9 mouse cellular contexts compared by ENCODE assay signal in the genomic region with DNA sequence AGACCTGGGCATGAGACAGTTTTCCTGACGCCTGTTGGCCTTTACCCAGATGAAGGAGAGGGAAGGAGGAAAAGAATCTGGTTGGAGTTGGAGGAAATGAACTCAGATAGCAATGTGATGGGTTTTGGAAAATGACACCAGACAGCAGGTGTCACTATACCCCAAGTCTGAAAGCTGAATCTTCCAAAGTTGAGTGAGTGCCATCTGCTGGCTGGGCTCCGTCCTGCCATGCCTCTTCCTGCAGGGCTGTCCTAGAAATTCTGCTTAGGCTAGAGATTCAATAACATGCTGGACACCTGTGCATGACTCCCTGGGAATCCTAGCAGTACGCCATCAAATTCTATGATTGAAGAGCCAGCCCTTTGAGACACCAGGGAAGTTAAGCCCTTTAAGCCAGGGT. TPM values are rescaled to one million over a fixed set of nuclear protein-coding genes. Genes with fewer than 3 reads are reported as not detected.
DNase-seq lines count a peak whose midpoint lies in the region; ATAC-seq and TF ChIP-seq lines count a peak whose summit lies in the region.
"Had no signal": no experiment of that assay in that cellular context is flagged by ENCODE, and none has a peak within 500 bp of the region (broad histone marks: within the 10 kb centered on the region; RNA-seq: fewer than 3 reads in every experiment).

No protein-coding gene starts in this region.

- no peak overlapping the region for H3K9ac ChIP-seq in heart, embryonic 15.5 days
- H3K9ac ChIP-seq in liver, embryonic 16.5 days (ENCODE audit: low read depth, low read length): no peak overlapping the region
- no peak overlapping the region for H3K9ac ChIP-seq in neural tube, embryonic 14.5 days (replicated peaks; ENCODE audit: low read depth, low read length)

- no peak overlapping the region for H3K27ac ChIP-seq in bone marrow, adult 2 months (ENCODE audit: control insufficient read depth, insufficient read depth, low read depth, low read length, poor library complexity)
- H3K27ac ChIP-seq in heart, embryonic 15.5 days: no peak overlapping the region
- H3K27ac ChIP-seq in liver, embryonic 16.5 days (ENCODE audit: low read length): no peak overlapping the region
- H3K27ac ChIP-seq in neural tube, embryonic 14.5 days (ENCODE audit: low read depth, low read length): no peak overlapping the region

- 19% methylated on average over 3 of the region's 3 CpGs for WGBS in bone marrow, adult 2 months
- WGBS in heart, embryonic 15.5 days: 12% methylated on average over 3 of the region's 3 CpGs
- 7% methylated on average over 3 of the region's 3 CpGs for WGBS in liver, embryonic 16.5 days (ENCODE audit: insufficient replicate concordance)
- 22% methylated on average over 3 of the region's 3 CpGs for WGBS in neural tube, embryonic 14.5 days

- ATAC-seq in erythroblast, adult 5-6 weeks (replicated peaks; ENCODE audit: low FRiP score, poor library complexity, severe bottlenecking): peak; percentile 96
- ATAC-seq in heart, embryonic 15.5 days (replicated peaks; ENCODE audit: insufficient number of reproducible peaks, insufficient read depth, low FRiP score, low read depth): 0 out of 2 replicates have a peak, but pooled peaks have one; percentile 27
- ATAC-seq in liver, embryonic 16.5 days (ENCODE audit: low read depth): peak; percentile 66
- ATAC-seq in neural tube, embryonic 14.5 days (ENCODE audit: low read depth): peak; percentile 73; the same call in 1 of the 2 replicates

- no peaks in the 10 kb centered on the region for H3K9me3 ChIP-seq in heart, embryonic 15.5 days (replicated peaks)
- no peaks in the 10 kb centered on the region for H3K9me3 ChIP-seq in liver, embryonic 16.5 days (replicated peaks; ENCODE audit: control insufficient read depth, low read length)
- H3K9me3 ChIP-seq in neural tube, embryonic 14.5 days (ENCODE audit: control insufficient read depth, low read length): no peaks in the 10 kb centered on the region

- peak; percentile 77 for DNase-seq in CD4-positive, CD25-positive, alpha-beta regulatory T cell, adult 2 months (ENCODE audit: low read depth, low spot score)
- peak; percentile 81 to 91 for DNase-seq in kidney, postnatal 36 days
- peak; percentile 89 for DNase-seq in testis, postnatal 10 days (ENCODE audit: low spot score)

- no peak for TF ChIP-seq POLR2A in bone marrow, adult 2 months (IDR thresholded peaks at IDR 0.05; ENCODE audit: borderline replicate concordance, control insufficient read depth, low read depth, low read length)

- H3K4me2 ChIP-seq in heart, embryonic 15.5 days: no peak overlapping the region
- no peak overlapping the region for H3K4me2 ChIP-seq in liver, embryonic 16.5 days (ENCODE audit: low read depth, low read length)
- H3K4me2 ChIP-seq in neural tube, embryonic 14.5 days (ENCODE audit: low read depth, low read length): no peak overlapping the region

- H3K4me1 ChIP-seq in bone marrow, adult 2 months (ENCODE audit: control insufficient read depth, insufficient read depth, low read length): no peaks in the 10 kb centered on the region
- H3K4me1 ChIP-seq in heart, embryonic 15.5 days (replicated peaks): no peaks in the 10 kb centered on the region
- H3K4me1 ChIP-seq in liver, embryonic 16.5 days (ENCODE audit: control insufficient read depth, low read depth, low read length): peaks cover 7% of the 10 kb centered on the region
- no peaks in the 10 kb centered on the region for H3K4me1 ChIP-seq in neural tube, embryonic 14.5 days (ENCODE audit: control insufficient read depth, insufficient read depth, low read length)

- no peak overlapping the region for H3K4me3 ChIP-seq in bone marrow, adult 2 months (replicated peaks; ENCODE audit: control insufficient read depth, low read depth, low read length)
- H3K4me3 ChIP-seq in heart, embryonic 15.5 days: no peak overlapping the region
- H3K4me3 ChIP-seq in liver, embryonic 16.5 days (ENCODE audit: low read depth, low read length): no peak overlapping the region
- H3K4me3 ChIP-seq in neural tube, embryonic 14.5 days (ENCODE audit: low read depth, low read length): no peak overlapping the region
- H3K4me3 ChIP-seq: erythroblast, embryonic 14.5 days had no signal

- H3K27me3 ChIP-seq in heart, embryonic 15.5 days: no peaks in the 10 kb centered on the region
- H3K27me3 ChIP-seq in liver, embryonic 16.5 days (ENCODE audit: control insufficient read depth, insufficient read depth, low read depth, low read length): no peaks in the 10 kb centered on the region
- H3K27me3 ChIP-seq in neural tube, embryonic 14.5 days (ENCODE audit: control insufficient read depth, insufficient read depth, low read length): no peaks in the 10 kb centered on the region

- peak; percentile 99 for TF ChIP-seq CTCF in bone marrow, adult 2 months (IDR thresholded peaks at IDR 0.05; ENCODE audit: control insufficient read depth, insufficient read depth, low read length)

- H3K36me3 ChIP-seq in heart, embryonic 15.5 days: no peaks in the 10 kb centered on the region
- H3K36me3 ChIP-seq in liver, embryonic 16.5 days (ENCODE audit: control insufficient read depth, insufficient read depth): no peaks in the 10 kb centered on the region
- H3K36me3 ChIP-seq in neural tube, embryonic 14.5 days (ENCODE audit: control insufficient read depth, insufficient read depth, low read length): no peaks in the 10 kb centered on the region

RNA-seq across cellular contexts. Expression of a gene that starts 11.9 kb away (rescaled TPM):
- 3.8 and 12.8 TPM in 2 replicates for polyA plus RNA-seq in bone marrow, adult 2 months (2011; ENCODE audit: insufficient read depth, insufficient read length, low replicate concordance, missing spikeins)
- 5.4 and 5.9 TPM in 2 replicates for total RNA-seq in erythroblast, adult 5-6 weeks (2015; ENCODE audit: low replicate concordance)
- total RNA-seq in erythroblast, adult 5-6 weeks (2017; ENCODE audit: low replicate concordance): 5.2 and 13.3 TPM in 2 replicates
- 28.7 and 35.2 TPM in 2 replicates for polyA plus RNA-seq in heart, embryonic 15.5 days (2015; fragmentation: Nextera tagmentation; extraction: Ambion mirVana)
- 3.3 and 3.4 TPM in 2 replicates for polyA plus RNA-seq in liver, embryonic 16.5 days (2015; fragmentation: Nextera tagmentation; extraction: Ambion mirVana)
- polyA plus RNA-seq in neural tube, embryonic 14.5 days (2014; fragmentation: Nextera tagmentation; extraction: Ambion mirVana): 3.6 and 10.0 TPM in 2 replicates
- polyA plus RNA-seq: erythroblast, embryonic 14.5 days had no signal

RNA-seq across cellular contexts. Expression of a gene that starts 42.7 kb away (rescaled TPM):
- 34.3 and 68.3 TPM in 2 replicates for polyA plus RNA-seq in bone marrow, adult 2 months (2011; ENCODE audit: insufficient read depth, insufficient read length, low replicate concordance, missing spikeins)
- total RNA-seq in erythroblast, adult 5-6 weeks (2015; ENCODE audit: low replicate concordance): 23.4 and 25.4 TPM in 2 replicates
- total RNA-seq in erythroblast, adult 5-6 weeks (2017; ENCODE audit: low replicate concordance): 22.6 and 26.9 TPM in 2 replicates
- polyA plus RNA-seq in heart, embryonic 15.5 days (2015; fragmentation: Nextera tagmentation; extraction: Ambion mirVana): 13.7 and 16.4 TPM in 2 replicates
- polyA plus RNA-seq in liver, embryonic 16.5 days (2015; fragmentation: Nextera tagmentation; extraction: Ambion mirVana): 5.2 and 6.3 TPM in 2 replicates
- polyA plus RNA-seq in neural tube, embryonic 14.5 days (2014; fragmentation: Nextera tagmentation; extraction: Ambion mirVana): 18.8 and 19.1 TPM in 2 replicates

Comparison
In these comparisons a context has a peak if more than half of its experiments do, and no peak if none do; other contexts are left out.
1. ATAC-seq: peak in every context shown above with its lines; median percentile 96 in erythroblast, adult 5-6 weeks; 73 in neural tube, embryonic 14.5 days; 66 in liver, embryonic 16.5 days; 27 in heart, embryonic 15.5 days.